Mouse (Mus musculus): ENCODE data around the gene Aaed1. TPM values are rescaled to one million over a fixed set of nuclear protein-coding genes. Genes with fewer than 3 reads are reported as not detected.

Gene Aaed1
- polyA plus RNA-seq, 1 experiment: 15.5 TPM

- Histone ChIP-seq H3K36me3 (ENCODE audit: control insufficient read depth, insufficient read depth, low read length, poor library complexity, severe bottlenecking) (no peaks in the 10 kb centered on the region), H3K4me3 (ENCODE audit: low read depth, low read length) (no peak overlapping the region), H3K27me3 (ENCODE audit: control insufficient read depth, insufficient read depth, low read length, poor library complexity, severe bottlenecking) (no peaks in the 10 kb centered on the region), H3K9me3 (replicated peaks; ENCODE audit: control insufficient read depth, insufficient read depth, low read length, poor library complexity, severe bottlenecking) (no peaks in the 10 kb centered on the region), H3K9ac (ENCODE audit: low read depth, poor library complexity, severe bottlenecking) (no peak overlapping the region), H3K4me1 (ENCODE audit: control insufficient read depth, insufficient read depth, low read length) (no peaks in the 10 kb centered on the region), H3K27ac (ENCODE audit: insufficient read depth, low read length) (no peak overlapping the region)
- TF ChIP-seq CTCF (IDR thresholded peaks at IDR 0.05; ENCODE audit: low read depth, low read length): no peak
- no peak for TF ChIP-seq EP300 (IDR thresholded peaks at IDR 0.05; ENCODE audit: insufficient read depth, low read depth, low read length)
Measured at GRCm38 (mm10) chr13:64322561-64323281, 10.2 kb upstream of the Aaed1 start.

DNA sequence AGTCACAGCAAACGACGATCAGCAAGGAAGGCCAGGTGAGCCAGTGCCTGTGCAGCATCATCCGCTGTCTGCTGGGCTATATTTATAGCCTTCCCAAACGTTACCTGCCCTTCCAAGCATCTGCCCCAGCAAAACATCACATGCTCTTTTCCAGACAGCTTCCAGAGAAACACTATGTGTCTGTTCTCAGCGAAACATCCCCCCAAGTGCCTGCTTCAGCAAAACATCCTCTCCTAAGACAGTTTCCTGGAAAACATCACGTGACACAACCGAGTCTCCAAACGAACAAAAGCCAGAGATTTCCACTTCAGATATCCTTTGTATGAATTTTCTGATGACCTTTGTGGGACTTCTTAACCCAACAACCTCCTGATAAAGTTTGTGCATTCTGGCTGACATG, 7.8 kb upstream of the Aaed1 start:
- TF ChIP-seq CTCF (IDR thresholded peaks at IDR 0.05; ENCODE audit: low read depth, low read length) (no peak), POLR2A (IDR thresholded peaks at IDR 0.05; ENCODE audit: insufficient read depth, low read length) (no peak), EP300 (IDR thresholded peaks at IDR 0.05; ENCODE audit: insufficient read depth, low read depth, low read length) (no peak)
- Histone ChIP-seq H3K4me3 (ENCODE audit: low read depth, low read length) (no peak overlapping the region), H3K9me3 (replicated peaks; ENCODE audit: control insufficient read depth, insufficient read depth, low read length, poor library complexity, severe bottlenecking) (no peaks in the 10 kb centered on the region), H3K36me3 (ENCODE audit: control insufficient read depth, insufficient read depth, low read length, poor library complexity, severe bottlenecking) (no peaks in the 10 kb centered on the region), H3K27ac (ENCODE audit: insufficient read depth, low read length) (no peak overlapping the region), H3K4me1 (ENCODE audit: control insufficient read depth, insufficient read depth, low read length) (no peaks in the 10 kb centered on the region), H3K9ac (ENCODE audit: low read depth, poor library complexity, severe bottlenecking) (no peak overlapping the region), H3K27me3 (ENCODE audit: control insufficient read depth, insufficient read depth, low read length, poor library complexity, severe bottlenecking) (no peaks in the 10 kb centered on the region)

- H3K36me3 ChIP-seq (ENCODE audit: control insufficient read depth, insufficient read depth, low read length, poor library complexity, severe bottlenecking): no peaks in the 10 kb centered on the region
- H3K27ac ChIP-seq (ENCODE audit: insufficient read depth, low read length): no peak overlapping the region
- no peaks in the 10 kb centered on the region for H3K4me1 ChIP-seq (ENCODE audit: control insufficient read depth, insufficient read depth, low read length)
- H3K9me3 ChIP-seq (replicated peaks; ENCODE audit: control insufficient read depth, insufficient read depth, low read length, poor library complexity, severe bottlenecking): no peaks in the 10 kb centered on the region
- H3K9ac ChIP-seq (ENCODE audit: low read depth, poor library complexity, severe bottlenecking): no peak overlapping the region
- no peaks in the 10 kb centered on the region for H3K27me3 ChIP-seq (ENCODE audit: control insufficient read depth, insufficient read depth, low read length, poor library complexity, severe bottlenecking)
- TF ChIP-seq POLR2A (IDR thresholded peaks at IDR 0.05; ENCODE audit: insufficient read depth, low read length) (no peak), EP300 (IDR thresholded peaks at IDR 0.05; ENCODE audit: insufficient read depth, low read depth, low read length) (no peak), CTCF (IDR thresholded peaks at IDR 0.05; ENCODE audit: low read depth, low read length) (no peak)
- no peak overlapping the region for H3K4me3 ChIP-seq (ENCODE audit: low read depth, low read length)
Measured at GRCm38 (mm10) chr13:64319782-64320181, 7.3 kb upstream of the Aaed1 start.

GRCm38 (mm10) chr13:64318355-64318754, 5.8 kb upstream of the Aaed1 start:
- no peaks in the 10 kb centered on the region for H3K27me3 ChIP-seq (ENCODE audit: control insufficient read depth, insufficient read depth, low read length, poor library complexity, severe bottlenecking)
- H3K9me3 ChIP-seq (replicated peaks; ENCODE audit: control insufficient read depth, insufficient read depth, low read length, poor library complexity, severe bottlenecking): no peaks in the 10 kb centered on the region
- H3K4me1 ChIP-seq (ENCODE audit: control insufficient read depth, insufficient read depth, low read length): no peaks in the 10 kb centered on the region
- no peak overlapping the region for H3K4me3 ChIP-seq (ENCODE audit: low read depth, low read length)
- no peaks in the 10 kb centered on the region for H3K36me3 ChIP-seq (ENCODE audit: control insufficient read depth, insufficient read depth, low read length, poor library complexity, severe bottlenecking)
- no peak overlapping the region for H3K27ac ChIP-seq (ENCODE audit: insufficient read depth, low read length)
- TF ChIP-seq CTCF (IDR thresholded peaks at IDR 0.05; ENCODE audit: low read depth, low read length) (no peak), POLR2A (IDR thresholded peaks at IDR 0.05; ENCODE audit: insufficient read depth, low read length) (no peak), EP300 (IDR thresholded peaks at IDR 0.05; ENCODE audit: insufficient read depth, low read depth, low read length) (no peak)
- H3K9ac ChIP-seq (ENCODE audit: low read depth, poor library complexity, severe bottlenecking): no peak overlapping the region

DNA sequence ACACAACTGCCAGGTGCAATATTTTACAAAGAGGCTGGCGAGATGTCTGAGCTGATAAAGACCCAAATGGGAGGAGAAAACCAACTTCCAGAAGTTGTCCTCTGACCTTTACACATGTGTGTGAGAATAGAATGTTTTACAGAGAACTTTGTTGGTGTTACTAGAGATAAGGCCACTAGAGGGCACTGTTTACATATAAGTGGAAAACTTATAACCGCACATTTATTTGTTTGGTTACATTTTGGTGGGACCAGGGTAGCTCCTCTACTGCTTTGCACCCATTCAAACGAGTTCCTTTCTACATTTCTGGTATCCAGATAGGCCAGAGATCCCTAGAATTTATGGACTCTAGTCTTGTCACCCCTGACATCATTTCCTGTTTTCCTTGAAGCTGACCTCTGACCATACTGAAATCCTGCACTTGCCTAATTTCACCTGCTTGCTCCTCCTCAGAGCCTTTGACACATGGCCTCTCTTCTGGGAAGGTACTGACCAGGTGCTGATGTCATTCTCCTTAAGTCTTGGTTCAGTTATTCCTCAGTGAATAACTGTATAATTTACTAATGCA, 3.1 kb upstream of the Aaed1 start:
- Histone ChIP-seq H3K4me1 (ENCODE audit: control insufficient read depth, insufficient read depth, low read length) (no peaks in the 10 kb centered on the region), H3K9ac (ENCODE audit: low read depth, poor library complexity, severe bottlenecking) (no peak overlapping the region), H3K9me3 (replicated peaks; ENCODE audit: control insufficient read depth, insufficient read depth, low read length, poor library complexity, severe bottlenecking) (no peaks in the 10 kb centered on the region), H3K4me3 (ENCODE audit: low read depth, low read length) (no peak overlapping the region), H3K27ac (ENCODE audit: insufficient read depth, low read length) (no peak overlapping the region), H3K36me3 (ENCODE audit: control insufficient read depth, insufficient read depth, low read length, poor library complexity, severe bottlenecking) (no peaks in the 10 kb centered on the region), H3K27me3 (ENCODE audit: control insufficient read depth, insufficient read depth, low read length, poor library complexity, severe bottlenecking) (no peaks in the 10 kb centered on the region)
- TF ChIP-seq POLR2A (IDR thresholded peaks at IDR 0.05; ENCODE audit: insufficient read depth, low read length) (no peak), CTCF (IDR thresholded peaks at IDR 0.05; ENCODE audit: low read depth, low read length) (peak; percentile 10)

- no peak for TF ChIP-seq EP300 (IDR thresholded peaks at IDR 0.05; ENCODE audit: insufficient read depth, low read depth, low read length)
- TF ChIP-seq CTCF (IDR thresholded peaks at IDR 0.05; ENCODE audit: low read depth, low read length): no peak
- no peak for TF ChIP-seq POLR2A (IDR thresholded peaks at IDR 0.05; ENCODE audit: insufficient read depth, low read length)
- H3K9me3 ChIP-seq (replicated peaks; ENCODE audit: control insufficient read depth, insufficient read depth, low read length, poor library complexity, severe bottlenecking): no peaks in the 10 kb centered on the region
- no peaks in the 10 kb centered on the region for H3K27me3 ChIP-seq (ENCODE audit: control insufficient read depth, insufficient read depth, low read length, poor library complexity, severe bottlenecking)
- no peaks in the 10 kb centered on the region for H3K36me3 ChIP-seq (ENCODE audit: control insufficient read depth, insufficient read depth, low read length, poor library complexity, severe bottlenecking)
- H3K9ac ChIP-seq (ENCODE audit: low read depth, poor library complexity, severe bottlenecking): no peak overlapping the region
- no peak overlapping the region for H3K27ac ChIP-seq (ENCODE audit: insufficient read depth, low read length)
- H3K4me3 ChIP-seq (ENCODE audit: low read depth, low read length): no peak overlapping the region
- no peaks in the 10 kb centered on the region for H3K4me1 ChIP-seq (ENCODE audit: control insufficient read depth, insufficient read depth, low read length)
Measured at GRCm38 (mm10) chr13:64314041-64314440, 1.5 kb upstream of the Aaed1 start.
